Mouse (Mus musculus) heart, adult 18-20 months (tissue): Measurements from ENCODE around the gene Rnft2. TPM values are rescaled to one million over a fixed set of nuclear protein-coding genes. Genes with fewer than 3 reads are reported as not detected.

Source experiments
- DNase-seq, 2 experiments: peaks; one replicate each; pipeline ENCODE4 v3.0.0; 2021 to 2022; ENCODE audit warnings: mixed read lengths in 1 of 2
- total RNA-seq, 2 experiments: library from RNA; stranded (reverse); gene quantifications; 2 replicates each; pipeline ENCODE4 v1.2.3; 2021

The Rnft2 gene
- total RNA-seq, 2 experiments from 2014 or later = 1.3 to 2.2 TPM

DNA sequence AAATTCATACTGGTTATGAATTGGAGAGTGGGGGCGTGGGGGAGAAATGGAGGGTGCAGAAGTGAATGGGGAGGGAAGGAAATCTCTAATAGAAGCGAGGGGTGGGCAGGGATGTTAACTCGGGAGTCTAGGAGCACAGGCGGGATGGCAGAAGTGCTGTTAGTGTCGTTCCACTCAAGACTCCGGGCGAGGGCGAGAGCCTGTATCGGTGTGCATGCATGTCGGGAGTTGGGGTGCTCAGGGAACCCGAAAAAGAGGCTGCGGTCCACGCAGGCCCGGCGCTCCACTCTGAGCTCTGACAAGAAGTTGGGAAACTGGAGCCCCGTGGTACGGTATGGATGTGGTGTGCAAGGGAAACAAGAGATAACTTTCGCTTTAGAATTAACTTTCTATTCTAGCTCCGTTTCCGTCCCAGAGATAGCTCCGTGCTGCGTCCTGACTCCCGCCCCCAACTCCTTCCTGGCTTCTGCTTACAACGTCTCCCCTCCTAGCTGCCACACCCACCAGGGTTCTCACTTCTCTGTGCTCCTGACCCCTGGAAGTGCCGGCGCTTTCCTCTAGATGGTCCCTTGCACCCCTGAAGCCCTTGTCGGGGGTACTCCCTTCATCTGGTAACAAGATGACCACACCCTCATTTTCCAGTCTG, 72.7 kb downstream of the Rnft2 start:
- DNase-seq = no peak

DNA sequence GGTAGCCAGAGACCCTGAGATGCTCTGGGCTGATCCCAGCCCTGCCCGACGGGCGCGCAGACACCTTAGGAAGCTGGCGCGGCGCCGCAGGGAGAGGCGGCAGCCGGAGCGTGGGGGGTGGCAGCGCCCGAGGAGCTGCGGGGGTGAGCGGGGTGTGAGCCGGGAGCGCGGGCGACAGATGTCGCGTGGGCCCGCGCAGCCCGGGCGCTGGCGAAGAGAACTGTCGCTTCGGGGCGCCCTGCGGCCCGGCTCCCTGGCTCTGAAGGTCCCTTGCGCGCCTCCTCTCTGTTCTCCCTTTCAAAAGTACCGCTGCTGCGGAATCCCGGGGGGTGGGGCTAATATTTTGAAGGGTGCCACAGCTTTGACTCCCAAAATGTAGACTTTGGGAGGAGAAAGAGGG, 73.3 kb downstream of the Rnft2 start:
- DNase-seq = no peak

DNA sequence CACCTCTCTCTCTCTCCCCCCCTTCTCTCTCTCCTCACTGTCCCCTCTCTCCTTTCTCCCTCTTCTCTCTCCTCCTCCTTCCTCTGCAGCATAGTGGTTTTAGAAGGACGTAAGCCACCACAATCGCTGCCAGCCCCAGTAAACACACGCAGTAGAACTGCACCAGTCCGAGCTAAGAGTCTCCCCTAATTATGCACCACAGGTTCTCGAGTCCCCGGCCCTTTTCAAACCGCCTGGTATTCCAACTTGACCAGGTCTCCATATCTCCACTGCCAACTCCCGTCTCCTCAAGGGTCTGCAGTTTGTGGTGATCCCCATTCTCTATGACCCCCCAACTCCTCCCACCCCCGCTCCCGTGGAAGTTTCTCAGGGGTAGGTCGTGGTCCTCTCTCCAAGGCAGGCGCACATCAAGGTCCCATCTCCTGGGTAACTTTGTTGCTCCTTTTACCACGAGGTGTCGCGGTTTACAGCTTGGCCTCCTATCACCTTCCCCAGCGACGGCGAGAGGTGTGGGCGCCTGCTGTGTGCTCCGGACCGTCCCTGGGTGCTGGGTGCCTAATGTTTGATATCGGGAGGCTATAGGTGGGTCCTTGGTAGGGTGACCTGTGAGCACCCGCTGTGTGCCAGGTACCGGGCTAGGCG, 73.9 kb downstream of the Rnft2 start:
- peak in 1 of 2 experiments; percentile 53 for DNase-seq

DNA sequence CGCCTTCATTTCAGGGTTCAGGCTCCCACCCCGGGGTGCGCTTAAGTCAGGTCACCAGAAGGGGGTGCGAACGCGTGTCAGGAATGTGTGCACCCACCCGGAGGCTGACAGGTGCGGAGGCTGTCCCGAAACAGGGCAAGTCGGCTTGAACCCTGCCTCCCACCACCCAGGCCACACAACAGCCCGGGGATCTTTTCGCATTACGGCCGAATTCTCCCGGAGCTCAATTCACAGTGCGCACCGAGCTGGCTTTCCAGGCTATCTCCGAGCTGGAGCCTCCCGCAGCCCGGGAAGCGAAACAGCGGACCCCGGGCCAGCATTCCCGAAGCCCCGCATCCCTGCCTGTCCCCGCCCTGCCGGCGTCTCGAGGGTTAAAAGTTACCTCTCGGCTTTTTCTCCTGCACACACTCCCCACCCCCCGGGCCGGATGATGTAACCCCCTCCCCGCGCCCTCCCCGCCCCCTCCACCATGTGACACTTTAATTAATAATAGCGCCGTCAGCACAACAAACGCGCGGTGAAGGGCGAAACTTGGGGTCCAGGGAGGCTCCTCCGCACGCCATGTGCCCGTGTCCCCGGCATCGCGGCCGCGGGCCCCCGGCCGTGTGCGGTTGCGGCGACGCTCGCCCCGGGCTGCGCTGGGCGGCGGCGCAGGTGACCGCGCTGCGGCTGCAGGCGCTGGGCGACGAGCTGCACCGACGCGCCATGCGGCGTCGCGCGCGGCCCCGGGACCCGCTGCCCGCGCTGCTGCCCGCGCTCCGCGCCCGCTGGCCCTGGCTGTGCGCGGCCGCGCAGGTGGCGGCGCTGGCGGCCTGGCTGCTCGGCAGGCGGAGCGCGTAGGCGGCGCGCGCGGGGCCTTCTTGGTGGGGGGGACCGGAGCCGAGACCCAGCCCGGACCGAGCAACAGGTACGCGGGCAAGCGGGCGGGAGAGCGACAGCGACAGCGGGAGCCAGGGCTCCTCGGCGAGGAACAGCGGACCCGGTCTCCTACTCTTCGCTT, 75.4 kb downstream of the Rnft2 start:
- DNase-seq = no peak

DNA sequence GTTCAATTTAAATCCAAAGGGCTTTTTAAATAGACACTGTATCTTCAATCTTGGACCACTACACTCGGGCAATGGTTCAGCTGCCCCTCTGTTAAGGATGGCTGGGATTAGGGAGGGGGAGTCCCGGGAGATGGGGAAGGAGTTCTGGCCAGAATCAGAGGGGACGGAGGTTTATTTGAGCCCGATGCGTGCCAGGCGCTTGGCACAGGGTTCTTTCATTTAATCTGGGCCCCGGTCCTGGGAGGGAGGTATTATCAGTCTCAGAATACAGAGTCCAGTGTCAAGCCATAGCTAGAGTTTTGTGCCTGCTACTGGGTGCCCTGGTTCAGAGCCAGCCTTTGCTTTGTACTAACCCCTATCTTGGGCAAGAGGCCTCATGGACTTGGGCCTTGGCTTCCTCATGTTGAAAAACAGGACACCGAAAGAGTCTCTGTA, 77.3 kb downstream of the Rnft2 start:
- no peak for DNase-seq

DNA sequence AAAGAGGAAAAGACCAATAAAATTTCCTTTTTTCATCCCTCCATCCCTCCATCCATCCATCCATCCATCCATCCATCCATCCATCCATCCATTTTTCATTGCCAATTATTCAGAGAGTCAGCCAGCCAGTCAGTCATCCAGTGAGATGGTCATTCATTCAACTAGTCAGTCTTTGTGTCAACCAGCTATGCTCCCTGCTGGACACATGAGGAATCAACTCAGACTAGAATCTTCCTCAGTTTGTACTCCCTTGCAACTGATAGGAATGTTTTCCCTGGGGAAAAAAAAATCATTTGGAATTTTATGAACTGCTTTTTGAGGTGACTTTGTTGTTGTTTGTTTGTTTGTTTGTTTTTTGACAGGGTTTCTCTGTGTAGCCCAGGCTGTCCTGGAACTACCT, 79.5 kb downstream of the Rnft2 start:
- no peak for DNase-seq

DNA sequence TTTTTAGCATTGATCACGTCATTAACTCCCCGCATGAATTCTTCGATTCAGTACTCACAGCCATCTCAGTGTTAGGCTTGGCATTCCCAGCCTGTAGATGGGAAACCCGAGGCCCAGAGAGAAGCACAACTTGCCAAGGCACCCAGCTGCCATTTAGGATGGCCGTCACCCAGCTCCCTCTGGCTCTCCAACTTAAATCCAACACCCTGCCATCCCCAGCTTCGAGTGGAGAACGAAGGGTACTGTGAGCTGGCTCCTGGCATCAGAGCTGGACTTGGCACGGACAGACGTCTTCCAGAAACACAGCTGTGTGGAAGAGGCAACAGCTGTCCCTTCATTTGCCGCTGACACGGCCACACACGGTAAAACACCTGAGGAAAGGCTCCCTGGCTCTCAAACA, 80.3 kb downstream of the Rnft2 start, which contains the start of gene Hrk:
Gene Hrk, plus strand, starts transcription at position 68 of the 400 bp plus-strand sequence.
- DNase-seq = no peak

DNA sequence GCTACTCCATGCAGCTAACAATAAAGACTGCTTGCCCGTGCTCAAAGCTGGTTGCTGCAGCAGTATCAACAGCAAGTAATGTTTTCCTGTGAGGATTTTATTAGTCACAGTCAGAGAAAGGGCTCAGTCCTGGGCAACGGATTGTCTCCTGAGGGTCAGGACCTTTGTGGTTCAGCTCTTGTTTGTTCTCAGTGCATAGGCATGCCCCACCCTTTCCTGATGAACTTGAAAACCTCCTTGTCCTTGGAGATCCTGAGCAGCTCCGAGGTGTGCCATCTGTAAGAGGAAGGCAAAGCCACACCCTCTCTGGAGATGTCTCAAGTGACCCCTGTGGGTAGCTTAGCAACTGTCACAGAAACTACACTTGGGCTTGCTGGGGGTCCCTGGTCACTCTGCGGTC, 84.2 kb downstream of the Rnft2 start:
- no peak for DNase-seq

DNA sequence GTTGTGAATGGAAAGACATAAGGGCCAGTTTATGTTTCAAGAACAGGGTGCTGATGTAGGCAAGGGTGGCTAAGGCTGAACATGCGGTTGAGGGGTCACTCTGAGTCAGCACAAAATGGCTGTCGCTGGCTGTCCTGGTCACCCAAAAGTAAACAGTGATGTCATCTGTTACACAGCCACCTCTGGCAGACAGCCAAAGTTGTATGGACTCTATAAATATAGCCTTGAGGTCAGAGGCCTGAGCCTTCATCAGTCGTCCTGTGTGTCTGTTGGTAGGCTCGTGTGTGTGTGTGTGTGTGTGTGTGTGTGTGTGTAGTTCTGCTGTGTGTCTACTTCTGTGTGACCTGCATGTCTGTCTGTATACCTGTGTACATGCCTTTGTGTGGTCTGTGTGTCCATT, 87.9 kb downstream of the Rnft2 start:
- DNase-seq = no peak

DNA sequence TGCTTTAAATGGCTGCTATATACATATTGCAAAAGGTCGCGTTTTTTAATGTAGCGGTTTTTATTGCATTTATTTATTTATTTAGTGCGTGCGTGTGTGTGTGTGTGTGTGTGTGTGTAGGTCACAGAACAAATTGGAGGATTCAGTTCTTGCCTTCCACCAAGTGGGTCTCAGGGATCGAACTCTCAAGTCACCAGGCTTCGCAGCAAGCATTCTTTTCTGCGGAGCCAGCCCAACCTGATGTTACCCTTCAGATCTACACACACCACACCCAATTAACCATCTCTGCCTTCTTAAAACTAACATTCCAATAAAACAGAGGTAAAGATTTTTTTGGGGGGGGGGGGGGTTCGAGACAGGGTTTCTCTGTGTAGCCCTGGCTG, 89.4 kb downstream of the Rnft2 start:
- DNase-seq = no peak

DNA sequence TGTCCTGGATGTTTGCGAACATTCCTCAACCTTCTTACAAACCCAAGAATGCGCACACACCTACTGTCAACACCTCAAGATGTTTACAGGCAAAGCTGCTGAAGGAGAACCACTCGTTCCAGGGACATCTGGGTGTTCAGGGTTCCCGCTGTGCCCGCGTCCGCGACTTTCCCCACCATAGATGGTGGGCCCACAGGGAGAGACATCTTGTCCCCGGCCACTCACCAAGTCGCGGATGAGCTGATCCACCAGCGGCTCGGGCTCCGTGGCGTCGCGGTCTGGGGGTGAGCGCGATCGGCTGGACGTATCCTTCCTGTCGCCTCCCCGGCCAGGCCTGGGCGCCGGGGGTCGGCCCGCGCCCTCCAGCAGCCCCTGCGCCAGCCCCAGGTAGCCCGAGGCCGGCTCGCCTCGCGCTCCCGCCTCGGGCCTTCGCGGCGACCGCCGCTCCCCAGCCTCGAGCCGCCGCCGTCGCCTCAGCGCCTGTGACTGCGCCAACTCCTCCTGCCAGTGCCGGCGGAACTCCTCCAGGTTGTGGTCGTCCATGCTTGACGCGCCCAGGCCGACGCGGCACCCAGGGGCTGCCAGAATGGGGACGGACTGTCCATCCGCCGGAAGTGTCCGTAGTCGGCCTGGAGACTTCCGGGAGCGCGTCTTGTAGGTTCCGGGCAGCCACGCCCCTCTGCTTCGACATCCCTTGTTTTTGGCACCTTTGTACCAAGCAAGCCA, 89.9 kb downstream of the Rnft2 start, which contains the start of gene Fbxw8:
Gene Fbxw8, minus strand, starts transcription at position 626 of the 726 bp plus-strand sequence.
- DNase-seq = peak; percentile 89 to 93

DNA sequence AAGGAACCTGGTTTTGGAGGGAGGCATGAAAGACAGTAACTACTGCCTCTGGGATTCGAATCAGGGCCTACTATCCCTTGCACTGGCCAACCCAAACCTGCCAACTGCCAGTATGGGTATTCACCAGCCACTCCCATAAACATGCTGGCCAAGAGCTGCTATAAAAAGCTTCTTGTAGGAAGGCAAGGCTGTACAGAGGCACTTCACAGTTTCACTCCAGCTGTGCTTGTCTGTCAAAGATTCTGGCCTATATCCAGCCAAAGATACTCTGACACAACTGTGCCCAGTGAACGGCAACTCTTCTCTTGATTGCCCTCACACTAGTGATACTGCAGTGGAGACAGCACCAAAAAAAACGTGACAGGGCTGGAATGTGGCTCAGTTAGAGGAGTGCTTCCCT, 95.2 kb downstream of the Rnft2 start:
- DNase-seq = peak; percentile 55 to 72

DNA sequence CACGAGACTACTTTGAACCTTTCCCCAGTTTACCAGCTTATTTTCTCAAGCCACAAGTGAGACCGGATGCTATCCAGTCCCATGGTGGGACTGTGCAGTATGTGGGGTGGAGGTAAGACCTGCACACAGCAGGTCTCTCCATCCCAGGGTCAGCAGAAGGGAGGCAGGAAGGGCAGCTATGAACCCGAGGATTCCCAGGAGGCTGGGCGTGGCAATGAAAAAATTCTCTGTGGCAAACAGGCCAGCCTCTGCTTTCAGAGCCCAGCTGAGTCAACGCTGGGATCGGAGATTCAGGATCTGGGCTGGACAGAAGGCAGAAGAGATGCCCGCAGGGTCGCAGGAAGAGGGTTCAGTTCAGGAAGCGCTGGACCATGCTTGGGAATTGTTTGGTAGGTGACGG, 97.7 kb downstream of the Rnft2 start:
- DNase-seq = peak in 1 of 2 experiments; percentile 47

DNA sequence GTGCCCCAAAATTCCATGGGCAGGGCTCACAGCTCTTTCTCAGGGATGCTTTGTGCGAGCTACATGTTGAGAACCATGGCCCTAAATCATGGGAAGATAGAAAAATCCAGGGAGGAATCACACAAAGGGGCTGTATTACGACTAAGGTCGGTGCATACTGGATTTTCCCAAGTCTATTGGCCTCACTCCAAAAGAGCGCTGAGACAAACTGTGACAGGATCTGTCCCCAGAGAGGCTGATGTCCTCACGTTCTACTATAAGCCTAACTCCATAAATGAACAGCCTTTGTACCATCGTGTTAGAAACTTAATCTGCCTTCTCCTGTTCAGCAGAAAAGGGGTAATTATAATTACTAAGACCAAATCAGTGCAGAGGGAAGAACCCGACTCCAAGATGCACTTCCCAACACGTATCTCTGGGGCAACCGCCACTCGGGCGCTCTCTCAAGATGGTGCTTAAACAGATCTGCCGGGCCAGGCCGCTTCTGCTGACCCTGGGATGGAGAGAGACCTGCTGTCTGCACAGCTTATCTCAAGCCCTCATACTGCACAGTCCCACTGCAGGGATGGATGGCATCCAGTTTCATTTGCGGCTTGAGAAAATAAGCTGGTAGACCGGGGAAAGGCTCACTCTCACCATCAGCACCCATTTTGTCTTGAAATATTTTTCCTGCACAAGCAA, 98.8 kb downstream of the Rnft2 start:
- peak; percentile 71 to 73 for DNase-seq

DNA sequence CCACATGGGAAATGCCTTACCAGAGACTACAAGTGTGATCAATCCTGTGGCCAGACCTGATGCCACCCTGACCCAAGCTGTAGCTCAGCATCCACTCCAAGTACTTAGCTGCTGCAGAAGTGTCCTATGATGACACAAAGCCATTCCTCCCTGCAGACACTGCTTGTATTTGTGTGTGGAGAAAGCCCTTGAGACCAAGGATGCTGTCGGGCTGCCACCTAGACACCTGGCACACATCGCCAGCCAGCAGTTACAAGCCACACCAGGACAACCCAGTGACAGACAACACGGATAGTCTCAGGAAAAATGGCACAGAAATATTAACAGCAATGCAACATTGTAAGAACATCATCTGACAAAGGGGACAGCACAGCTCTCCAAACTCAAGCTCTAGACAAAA, 99.5 kb downstream of the Rnft2 start:
- DNase-seq = no peak

DNA sequence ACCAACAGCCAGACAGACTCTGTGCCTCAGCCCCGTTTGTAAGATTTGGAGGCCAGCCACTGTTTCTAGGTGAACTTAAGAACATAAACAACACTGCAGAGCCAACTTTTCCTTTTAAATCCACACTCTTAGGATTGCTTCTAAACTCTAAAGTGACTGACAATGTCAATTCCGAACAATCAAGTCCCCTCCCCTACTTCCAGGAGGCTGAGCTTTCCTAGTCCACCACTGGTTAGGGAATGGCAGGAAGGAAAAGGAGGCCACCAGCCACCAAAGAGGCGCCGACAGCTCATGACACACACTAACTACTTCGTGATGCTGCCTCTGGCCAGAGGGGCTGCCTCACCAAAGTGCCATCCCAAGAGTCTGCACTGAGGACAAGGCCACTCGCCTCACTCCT, 100.1 kb downstream of the Rnft2 start:
- DNase-seq = peak; percentile 21 to 50

DNA sequence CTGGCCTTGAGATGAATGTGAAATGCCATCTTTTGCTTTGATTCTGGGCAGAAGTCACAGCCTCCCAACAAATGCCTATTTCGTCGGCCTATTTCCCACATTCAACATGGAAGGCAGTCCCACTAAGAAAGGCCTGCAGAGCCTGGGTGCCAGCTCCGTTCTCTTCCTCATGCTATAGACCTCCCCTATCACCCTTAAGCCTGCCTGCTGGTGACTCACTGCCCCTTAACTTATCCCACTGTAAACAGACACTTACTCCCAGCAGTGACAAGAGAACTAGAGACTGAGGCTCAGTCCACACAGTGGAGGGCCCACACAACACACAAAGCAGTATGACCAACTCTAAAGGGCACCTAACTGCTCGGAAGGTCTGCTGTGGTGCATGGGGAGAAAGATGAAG, 100.6 kb downstream of the Rnft2 start:
- DNase-seq = no peak

DNA sequence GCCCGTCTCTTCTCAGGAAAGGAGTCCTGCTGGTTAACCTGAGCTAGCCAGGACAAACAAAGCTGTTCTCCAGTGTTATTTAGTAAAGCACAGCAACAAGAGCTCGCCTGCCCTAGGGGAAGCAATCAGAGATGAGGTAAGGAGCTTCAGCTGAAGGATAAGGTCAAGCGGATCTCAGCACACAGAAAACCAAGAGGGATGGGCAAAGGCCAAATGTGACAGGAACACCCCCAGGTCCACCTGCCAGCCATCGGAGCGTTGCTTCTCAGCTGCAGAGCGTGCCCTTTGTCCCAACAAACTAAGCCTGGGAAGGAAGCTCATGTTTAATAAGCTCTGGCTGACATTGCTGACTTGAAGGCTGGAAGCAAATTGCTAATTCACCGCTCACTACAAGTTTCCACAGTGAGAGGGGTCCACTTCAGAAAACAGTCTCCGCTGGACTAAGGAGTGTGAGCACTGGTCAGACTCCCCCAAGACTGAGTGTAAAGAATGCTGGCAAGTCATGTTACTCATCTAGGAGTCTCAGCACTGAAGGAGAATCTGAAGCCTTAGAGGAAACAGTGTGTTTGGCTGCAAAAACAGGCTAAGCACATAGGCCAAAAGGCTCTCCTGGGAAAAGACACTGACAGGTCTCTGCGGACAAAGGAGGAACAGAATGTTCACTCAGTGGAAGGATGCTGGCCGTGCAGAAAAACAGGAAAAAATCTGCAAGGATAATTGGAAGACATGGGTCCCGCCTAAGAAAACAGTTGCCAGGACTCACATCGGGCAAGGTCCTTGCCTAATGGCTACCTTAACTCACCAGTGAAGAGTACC, 101.5 kb downstream of the Rnft2 start:
- peak; percentile 84 to 92 for DNase-seq

DNA sequence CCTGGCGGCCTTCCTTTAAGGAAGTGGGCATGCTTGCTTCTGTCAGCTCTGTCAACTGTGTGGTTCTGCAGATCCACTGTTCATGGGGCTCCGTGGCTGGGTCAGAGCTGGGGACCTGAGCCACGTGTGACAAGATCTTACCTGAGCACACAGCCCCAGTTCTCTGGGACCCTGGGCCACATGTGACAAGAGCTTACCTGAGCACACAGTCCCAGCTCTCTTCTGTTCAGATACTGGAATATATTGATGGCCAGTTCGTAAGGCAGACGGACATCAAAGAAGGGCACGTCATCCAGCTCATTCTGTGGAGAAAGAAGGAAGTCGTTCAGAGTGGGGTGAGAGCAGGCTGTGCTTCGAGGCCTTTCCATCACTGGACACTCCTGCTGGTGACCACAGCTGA, 102.4 kb downstream of the Rnft2 start:
- DNase-seq = no peak
